Mouse (Mus musculus): ENCODE measurements around the gene Tmem14c. TPM values are rescaled to one million over a fixed set of nuclear protein-coding genes. Genes with fewer than 3 reads are reported as not detected.
"Not testable (repeated sequence)": the region's sequence is repeated elsewhere in the genome, so short reads cannot be mapped to it uniquely, and the experiment has no call there.

Gene Tmem14c
- polyA plus RNA-seq, 1 experiment = 175 TPM

DNA sequence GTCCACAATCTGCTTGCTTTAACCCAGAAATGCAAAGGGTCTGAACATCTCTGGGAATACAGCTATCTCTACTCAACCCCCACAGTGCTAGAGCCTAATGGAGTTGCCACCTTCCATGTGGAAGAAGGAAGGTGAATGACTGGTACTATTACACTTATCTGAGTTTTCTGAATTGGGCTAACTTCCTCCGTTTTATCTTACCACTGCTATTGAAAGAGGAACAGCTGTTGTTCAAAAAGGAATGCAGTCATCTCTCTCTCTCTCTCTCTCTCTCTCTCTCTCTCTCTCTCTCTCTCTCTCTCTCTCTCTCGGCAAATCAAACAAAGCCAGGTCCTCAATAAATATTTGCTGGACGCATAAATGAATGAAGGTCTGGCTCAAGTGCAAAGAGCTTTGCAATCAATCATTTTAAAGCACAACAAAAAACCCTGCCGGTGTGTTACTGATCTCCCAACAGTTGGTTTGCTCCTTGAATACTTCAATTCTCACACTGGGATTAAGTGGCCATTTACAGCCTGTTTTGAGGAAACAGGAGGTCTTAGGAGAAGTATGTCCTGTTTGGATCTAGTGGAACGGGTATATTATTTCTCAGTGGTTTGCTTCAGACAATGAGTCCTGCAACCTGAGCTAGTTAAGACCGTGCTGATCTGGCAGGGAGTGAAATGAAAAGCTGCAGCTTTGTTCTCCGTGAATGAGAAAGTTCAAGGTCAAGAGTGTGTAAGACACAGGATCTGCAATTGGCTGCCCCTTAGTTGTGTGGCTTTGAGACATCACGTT, 21.4 kb upstream of the Tmem14c start:
- TF ChIP-seq POLR2A (IDR thresholded peaks at IDR 0.05; ENCODE audit: low read depth, low read length) (no peak), CTCF (conservative IDR thresholded peaks at IDR 0.05; ENCODE audit: insufficient read depth, insufficient read length, low read depth, low read length) (no peak)
- no peak overlapping the region for H3K27ac ChIP-seq (ENCODE audit: insufficient read depth, low read depth, low read length)
- H3K4me1 ChIP-seq (ENCODE audit: control insufficient read depth, insufficient read depth, low read length) = no peaks in the 10 kb centered on the region
- no peaks in the 10 kb centered on the region for H3K27me3 ChIP-seq (replicated peaks; ENCODE audit: control insufficient read depth, insufficient read depth, low read length)
- WGBS = 17% methylated on average over 8 of the region's 8 CpGs
- DNase-seq = no peak
- no peaks in the 10 kb centered on the region for H3K36me3 ChIP-seq (ENCODE audit: control insufficient read depth, insufficient read depth, low read length)
- no peak overlapping the region for H3K4me3 ChIP-seq (ENCODE audit: insufficient read depth, low read depth, low read length)

DNA sequence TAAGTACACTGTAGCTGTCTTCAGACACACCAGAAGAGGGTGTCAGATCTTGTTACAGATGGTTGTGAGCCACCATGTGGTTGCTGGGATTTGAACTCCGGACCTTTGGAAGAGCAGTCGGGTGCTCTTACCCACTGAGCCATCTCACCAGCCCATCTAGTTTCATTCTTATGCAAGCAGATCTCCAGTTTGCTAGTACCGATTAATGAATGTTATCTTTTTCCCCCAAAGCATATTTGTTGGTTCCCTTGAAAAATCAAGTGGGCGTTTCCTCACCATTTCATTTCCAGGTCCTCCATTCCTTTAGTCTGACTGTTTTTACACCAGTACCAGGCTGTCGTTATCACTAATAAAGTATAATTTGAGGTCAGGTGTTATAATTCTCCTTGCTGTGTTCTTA, 17.6 kb upstream of the Tmem14c start:
- H3K36me3 ChIP-seq (ENCODE audit: control insufficient read depth, insufficient read depth, low read length); H3K27me3 ChIP-seq (replicated peaks; ENCODE audit: control insufficient read depth, insufficient read depth, low read length); DNase-seq; H3K4me1 ChIP-seq (ENCODE audit: control insufficient read depth, insufficient read depth, low read length); H3K27ac ChIP-seq (ENCODE audit: insufficient read depth, low read depth, low read length); H3K4me3 ChIP-seq (ENCODE audit: insufficient read depth, low read depth, low read length): not testable (repeated sequence)
- WGBS = 88% methylated on average over 5 of the region's 5 CpGs

DNA sequence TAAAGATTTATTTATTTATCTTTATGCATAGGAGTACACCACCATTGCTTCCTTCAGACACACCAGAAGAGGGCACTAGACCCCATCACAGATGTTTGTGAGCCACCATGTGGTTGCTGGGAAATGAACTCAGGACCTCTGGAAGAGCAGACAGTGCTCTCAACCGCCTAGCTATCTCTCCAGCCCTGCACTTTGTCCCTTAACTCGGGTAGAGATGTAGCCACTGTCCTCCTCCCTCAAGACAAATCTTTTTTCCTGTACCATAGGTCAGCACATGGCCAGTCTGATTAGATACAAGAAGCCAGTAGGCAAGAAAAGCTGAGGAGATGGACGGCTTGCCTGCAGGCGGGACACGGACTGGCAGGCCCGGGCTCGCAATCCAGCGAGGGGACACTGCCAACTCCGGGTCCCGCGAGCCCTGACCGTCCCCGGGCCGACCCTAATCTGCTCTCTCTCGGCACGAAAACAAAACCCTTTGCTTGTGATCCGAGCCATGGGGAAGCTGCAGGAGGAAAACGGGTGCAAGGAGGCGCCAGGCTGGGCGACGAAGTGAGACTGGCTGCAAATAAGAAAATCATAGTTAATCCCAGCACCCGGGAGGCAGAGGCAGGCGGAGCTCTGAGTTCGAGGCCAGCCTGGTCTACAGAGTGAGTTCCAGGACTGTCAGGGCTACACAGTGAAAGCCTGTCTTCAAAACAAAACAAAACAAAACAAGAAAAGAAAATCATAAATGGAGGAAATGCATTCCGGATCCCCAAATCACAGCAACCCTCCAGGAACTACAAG, 15.8 kb upstream of the Tmem14c start:
- DNase-seq = peak; percentile 50
- Histone ChIP-seq H3K4me3 (ENCODE audit: insufficient read depth, low read depth, low read length) (peak overlapping the region; percentile 94), H3K36me3 (ENCODE audit: control insufficient read depth, insufficient read depth, low read length) (no peaks in the 10 kb centered on the region), H3K27me3 (replicated peaks; ENCODE audit: control insufficient read depth, insufficient read depth, low read length) (no peaks in the 10 kb centered on the region), H3K27ac (ENCODE audit: insufficient read depth, low read depth, low read length) (peak overlapping the region; percentile 100), H3K4me1 (ENCODE audit: control insufficient read depth, insufficient read depth, low read length) (peaks cover 4% of the 10 kb centered on the region; the same call in 1 of the 2 replicates)
- TF ChIP-seq CTCF (conservative IDR thresholded peaks at IDR 0.05; ENCODE audit: insufficient read depth, insufficient read length, low read depth, low read length) (peak; percentile 33; the same call in 1 of the 2 replicates), POLR2A (IDR thresholded peaks at IDR 0.05; ENCODE audit: low read depth, low read length) (no peak)
- under 1% methylated on average over 25 of the region's 25 CpGs for WGBS

DNA sequence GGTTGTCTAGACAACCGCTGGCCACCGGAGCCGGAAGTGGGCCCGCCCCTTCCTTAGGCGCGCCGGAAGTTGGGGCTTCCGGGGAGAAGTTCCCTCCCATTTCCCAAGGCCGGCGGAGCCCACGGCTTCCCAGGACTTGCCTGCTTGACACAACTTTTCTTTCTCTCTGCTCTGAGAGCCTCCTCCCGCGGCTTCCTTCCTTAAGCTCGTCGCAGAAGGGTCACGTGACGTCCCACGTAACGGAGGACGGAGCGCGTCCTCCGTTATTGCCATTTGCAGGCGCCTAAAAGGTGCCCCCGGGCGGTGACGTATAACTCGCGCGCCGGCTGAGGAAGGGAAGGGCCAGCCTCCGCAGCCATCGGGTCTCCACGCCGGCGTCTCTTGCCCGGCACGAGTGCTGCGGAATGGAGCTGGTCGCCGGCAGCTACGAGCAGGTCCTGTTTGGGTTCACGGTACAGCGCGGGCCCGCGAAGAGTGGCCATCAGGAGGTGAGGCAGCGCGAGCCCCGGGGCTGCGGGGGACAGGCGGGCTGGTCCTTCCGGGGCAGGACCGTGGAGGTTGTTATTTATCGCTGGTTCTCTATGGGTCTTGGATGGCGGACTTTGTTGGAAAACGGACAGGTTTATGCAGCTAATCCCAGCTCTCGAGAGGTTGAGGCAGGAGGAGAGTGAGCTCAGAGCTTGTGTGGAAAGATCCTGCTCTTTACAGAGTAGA, 15.0 kb upstream of the Tmem14c start, which contains the start of gene Pak1ip1:
Gene Pak1ip1 (plus strand): TSS at position 98 of the 714 bp plus-strand sequence.
- no peaks in the 10 kb centered on the region for H3K36me3 ChIP-seq (ENCODE audit: control insufficient read depth, insufficient read depth, low read length)
- peak; percentile 95 for DNase-seq
- WGBS = under 1% methylated on average over 58 of the region's 58 CpGs

DNA sequence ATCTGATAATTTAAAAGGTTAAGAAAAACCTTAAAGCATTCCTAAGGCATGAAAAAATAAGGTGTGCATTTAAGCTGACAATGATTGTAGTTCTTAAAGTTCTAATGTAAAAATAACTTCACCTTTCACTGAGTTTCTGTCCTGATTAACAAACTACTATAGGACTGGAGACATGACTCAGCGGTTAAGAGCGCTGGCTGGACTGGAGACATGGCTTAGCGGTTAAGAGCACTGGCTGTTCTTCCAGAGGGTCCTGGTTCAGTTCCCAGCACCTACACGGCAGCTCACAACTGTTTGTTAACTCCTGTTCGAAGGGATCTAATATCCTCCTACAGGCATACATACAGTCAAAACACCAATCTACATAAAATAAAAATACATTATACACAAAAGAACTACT, 14.1 kb upstream of the Tmem14c start:
- Histone ChIP-seq H3K36me3 (ENCODE audit: control insufficient read depth, insufficient read depth, low read length) (no peaks in the 10 kb centered on the region), H3K4me1 (ENCODE audit: control insufficient read depth, insufficient read depth, low read length) (peaks cover 4% of the 10 kb centered on the region; the same call in 1 of the 2 replicates), H3K27ac (ENCODE audit: insufficient read depth, low read depth, low read length) (no peak overlapping the region), H3K4me3 (ENCODE audit: insufficient read depth, low read depth, low read length) (no peak overlapping the region), H3K27me3 (replicated peaks; ENCODE audit: control insufficient read depth, insufficient read depth, low read length) (no peaks in the 10 kb centered on the region)
- 83% methylated on average over 5 of the region's 5 CpGs for WGBS
- no peak for TF ChIP-seq CTCF (conservative IDR thresholded peaks at IDR 0.05; ENCODE audit: insufficient read depth, insufficient read length, low read depth, low read length)
- no peak for TF ChIP-seq POLR2A (IDR thresholded peaks at IDR 0.05; ENCODE audit: low read depth, low read length)
- DNase-seq = no peak

More for the DNA sequence above, 15.0 kb upstream of the Tmem14c start, which contains the start of gene Pak1ip1:
- H3K4me3 ChIP-seq (ENCODE audit: insufficient read depth, low read depth, low read length) = peak within 1 kb of the TSS; percentile 94
- no peak for TF ChIP-seq POLR2A (IDR thresholded peaks at IDR 0.05; ENCODE audit: low read depth, low read length)
- TF ChIP-seq CTCF (conservative IDR thresholded peaks at IDR 0.05; ENCODE audit: insufficient read depth, insufficient read length, low read depth, low read length) = no peak
- H3K27ac ChIP-seq (ENCODE audit: insufficient read depth, low read depth, low read length) = peak within 1 kb of the TSS; percentile 100
- peaks cover 4% of the 10 kb centered on the region; the same call in 1 of the 2 replicates for H3K4me1 ChIP-seq (ENCODE audit: control insufficient read depth, insufficient read depth, low read length)
- H3K27me3 ChIP-seq (replicated peaks; ENCODE audit: control insufficient read depth, insufficient read depth, low read length) = no peaks in the 10 kb centered on the region

DNA sequence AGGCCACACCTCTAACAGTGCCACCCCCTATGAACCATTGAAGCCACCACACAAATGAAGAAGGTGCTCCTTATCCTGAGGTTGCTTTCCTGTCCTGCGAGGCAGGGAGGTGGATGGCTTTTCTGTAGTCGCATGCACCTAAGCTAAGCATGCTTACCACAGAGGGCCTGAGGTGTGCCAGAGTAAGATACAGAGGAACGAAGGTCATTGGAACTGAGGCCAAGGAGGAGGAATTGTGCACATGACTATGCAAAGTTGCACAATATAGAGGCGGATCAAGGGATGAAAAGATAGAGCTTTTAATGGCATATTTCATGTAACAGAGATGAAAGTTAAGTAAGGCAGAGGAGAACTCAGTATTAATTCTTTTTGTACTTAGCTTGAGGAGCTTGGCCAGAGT, 9.8 kb upstream of the Tmem14c start:
- no peak for TF ChIP-seq CTCF (conservative IDR thresholded peaks at IDR 0.05; ENCODE audit: insufficient read depth, insufficient read length, low read depth, low read length)
- TF ChIP-seq POLR2A (IDR thresholded peaks at IDR 0.05; ENCODE audit: low read depth, low read length) = no peak
- H3K27me3 ChIP-seq (replicated peaks; ENCODE audit: control insufficient read depth, insufficient read depth, low read length) = no peaks in the 10 kb centered on the region
- H3K4me3 ChIP-seq (ENCODE audit: insufficient read depth, low read depth, low read length) = no peak overlapping the region
- WGBS = 58% methylated on average over 4 of the region's 4 CpGs
- peaks cover 11% of the 10 kb centered on the region for H3K36me3 ChIP-seq (ENCODE audit: control insufficient read depth, insufficient read depth, low read length)
- H3K27ac ChIP-seq (ENCODE audit: insufficient read depth, low read depth, low read length) = no peak overlapping the region
- H3K4me1 ChIP-seq (ENCODE audit: control insufficient read depth, insufficient read depth, low read length) = peaks cover 4% of the 10 kb centered on the region; the same call in 1 of the 2 replicates
- peak; percentile 51 for DNase-seq

Data from kidney, adult 2 months (tissue).